Mouse (Mus musculus): Measurements from ENCODE around the gene Ifi208. TPM values are rescaled to one million over a fixed set of nuclear protein-coding genes. Genes with fewer than 3 reads are reported as not detected.

The Ifi208 gene
- 49.3 TPM for polyA plus RNA-seq (2017; shearing (Covaris generic))

GRCm38 (mm10) chr1:173673458-173674097 lies at the start of gene Ifi208:
Gene Ifi208 (plus strand): TSS chr1:173673675.

GRCm38 (mm10) chr1:173630622-173631021 lies 42.9 kb upstream of the Ifi208 start, which contains the start of gene Ifi209:
Gene Ifi209 (plus strand): TSS chr1:173630917.

GRCm38 (mm10) chr1:173741656-173742055 lies 68.2 kb downstream of the Ifi208 start, which contains the start of gene Ifi207:
Gene Ifi207 (minus strand): TSS chr1:173741747.

Other genes starting within 250 kb of the Ifi208 start
- gene Ifi206, start 182.6 kb upstream of the Ifi208 start, polyA plus RNA-seq (2017; shearing (Covaris generic)) = 53.6 TPM
- gene Ifi214, start 137.7 kb upstream of the Ifi208 start, polyA plus RNA-seq (2017; shearing (Covaris generic)) = 12.5 TPM
- 81.1 TPM for gene Ifi213, start 74.4 kb upstream of the Ifi208 start, polyA plus RNA-seq (2017; shearing (Covaris generic))
- gene Ifi209, start 42.8 kb upstream of the Ifi208 start, polyA plus RNA-seq (2017; shearing (Covaris generic)) = 77.0 TPM
- not detected for gene Ifi207, start 68.1 kb downstream of the Ifi208 start, polyA plus RNA-seq (2017; shearing (Covaris generic))
- gene Ifi204, start 93.3 kb downstream of the Ifi208 start, polyA plus RNA-seq (2017; shearing (Covaris generic)) = 8.1 TPM
- 19.8 TPM for gene Ifi211, start 239.4 kb downstream of the Ifi208 start, polyA plus RNA-seq (2017; shearing (Covaris generic))